Mouse (Mus musculus): Measurements from ENCODE around the gene Rln1. TPM values are rescaled to one million over a fixed set of nuclear protein-coding genes. Genes with fewer than 3 reads are reported as not detected.

Gene Rln1
- polyA plus RNA-seq, 1 experiment: 0.49 TPM

GRCm38 (mm10) chr19:29326822-29327552 is 7.5 kb downstream of the Rln1 start:
- no peak overlapping the region for H3K4me3 ChIP-seq (replicated peaks; ENCODE audit: insufficient read depth, low read depth, low read length)
- no peaks in the 10 kb centered on the region for H3K4me1 ChIP-seq (ENCODE audit: control insufficient read depth, insufficient read depth, low read length)
- TF ChIP-seq POLR2A (IDR thresholded peaks at IDR 0.05; ENCODE audit: borderline replicate concordance, insufficient read depth, low read length) (no peak), CTCF (IDR thresholded peaks at IDR 0.05; ENCODE audit: borderline replicate concordance, insufficient read depth, low read depth, low read length) (no peak)
- H3K27me3 ChIP-seq (ENCODE audit: control insufficient read depth, insufficient read depth, low read length): no peaks in the 10 kb centered on the region; the same call in 1 of the 2 replicates
- DNase-seq: no peak
- no peak overlapping the region for H3K27ac ChIP-seq (ENCODE audit: insufficient read depth, low read length)
- 58% methylated on average over 13 of the region's 13 CpGs for WGBS

- Histone ChIP-seq H3K4me1 (ENCODE audit: control insufficient read depth, insufficient read depth, low read length) (no peaks in the 10 kb centered on the region), H3K4me3 (replicated peaks; ENCODE audit: insufficient read depth, low read depth, low read length) (no peak overlapping the region), H3K27ac (ENCODE audit: insufficient read depth, low read length) (no peak overlapping the region), H3K27me3 (ENCODE audit: control insufficient read depth, insufficient read depth, low read length) (no peaks in the 10 kb centered on the region)
- 50% methylated on average over 4 of the region's 4 CpGs for WGBS
- DNase-seq: no peak
- no peak for TF ChIP-seq CTCF (IDR thresholded peaks at IDR 0.05; ENCODE audit: borderline replicate concordance, insufficient read depth, low read depth, low read length)
- no peak for TF ChIP-seq POLR2A (IDR thresholded peaks at IDR 0.05; ENCODE audit: borderline replicate concordance, insufficient read depth, low read length)
These were observed 8.1 kb downstream of the Rln1 start for GRCm38 (mm10) chr19:29326396-29326795.

GRCm38 (mm10) chr19:29325852-29326180 is 8.7 kb downstream of the Rln1 start:
- no peak for TF ChIP-seq POLR2A (IDR thresholded peaks at IDR 0.05; ENCODE audit: borderline replicate concordance, insufficient read depth, low read length)
- TF ChIP-seq CTCF (IDR thresholded peaks at IDR 0.05; ENCODE audit: borderline replicate concordance, insufficient read depth, low read depth, low read length): no peak
- 77% methylated on average over 9 of the region's 9 CpGs for WGBS
- DNase-seq: no peak
- H3K4me3 ChIP-seq (replicated peaks; ENCODE audit: insufficient read depth, low read depth, low read length): no peak overlapping the region
- no peak overlapping the region for H3K27ac ChIP-seq (ENCODE audit: insufficient read depth, low read length)
- H3K4me1 ChIP-seq (ENCODE audit: control insufficient read depth, insufficient read depth, low read length): no peaks in the 10 kb centered on the region
- H3K27me3 ChIP-seq (ENCODE audit: control insufficient read depth, insufficient read depth, low read length): no peaks in the 10 kb centered on the region

GRCm38 (mm10) chr19:29325053-29325851 is 9.2 kb downstream of the Rln1 start, which contains the start of gene Insl6:
Gene Insl6, minus strand, starts transcription at chr19:29325356.
- DNase-seq: peak; percentile 18 to 27
- H3K27me3 ChIP-seq (ENCODE audit: control insufficient read depth, insufficient read depth, low read length): no peaks in the 10 kb centered on the region
- TF ChIP-seq POLR2A (IDR thresholded peaks at IDR 0.05; ENCODE audit: borderline replicate concordance, insufficient read depth, low read length): no peak
- TF ChIP-seq CTCF (IDR thresholded peaks at IDR 0.05; ENCODE audit: borderline replicate concordance, insufficient read depth, low read depth, low read length): no peak
- H3K27ac ChIP-seq (ENCODE audit: insufficient read depth, low read length): no peak within 1 kb of the TSS
- peak within 1 kb of the TSS; percentile 52 for H3K4me3 ChIP-seq (replicated peaks; ENCODE audit: insufficient read depth, low read depth, low read length)
- 5% methylated on average over 31 of the region's 31 CpGs for WGBS
- no peaks in the 10 kb centered on the region for H3K4me1 ChIP-seq (ENCODE audit: control insufficient read depth, insufficient read depth, low read length)

- Histone ChIP-seq H3K27me3 (ENCODE audit: control insufficient read depth, insufficient read depth, low read length) (no peaks in the 10 kb centered on the region), H3K4me1 (ENCODE audit: control insufficient read depth, insufficient read depth, low read length) (no peaks in the 10 kb centered on the region), H3K27ac (ENCODE audit: insufficient read depth, low read length) (no peak overlapping the region), H3K4me3 (replicated peaks; ENCODE audit: insufficient read depth, low read depth, low read length) (no peak overlapping the region)
- WGBS: 83% methylated on average over 8 of the region's 8 CpGs
- TF ChIP-seq CTCF (IDR thresholded peaks at IDR 0.05; ENCODE audit: borderline replicate concordance, insufficient read depth, low read depth, low read length): no peak
- TF ChIP-seq POLR2A (IDR thresholded peaks at IDR 0.05; ENCODE audit: borderline replicate concordance, insufficient read depth, low read length): no peak
- no peak for DNase-seq
These were observed 10.9 kb downstream of the Rln1 start for GRCm38 (mm10) chr19:29323416-29324049.

- DNase-seq: no peak
- TF ChIP-seq CTCF (IDR thresholded peaks at IDR 0.05; ENCODE audit: borderline replicate concordance, insufficient read depth, low read depth, low read length) (no peak), POLR2A (IDR thresholded peaks at IDR 0.05; ENCODE audit: borderline replicate concordance, insufficient read depth, low read length) (no peak)
- H3K27me3 ChIP-seq (ENCODE audit: control insufficient read depth, insufficient read depth, low read length): no peaks in the 10 kb centered on the region; the same call in 1 of the 2 replicates
- no peaks in the 10 kb centered on the region for H3K4me1 ChIP-seq (ENCODE audit: control insufficient read depth, insufficient read depth, low read length)
- H3K4me3 ChIP-seq (replicated peaks; ENCODE audit: insufficient read depth, low read depth, low read length): no peak overlapping the region
- no peak overlapping the region for H3K27ac ChIP-seq (ENCODE audit: insufficient read depth, low read length)
- WGBS: 38% methylated on average over 7 of the region's 7 CpGs
These were observed 21.8 kb downstream of the Rln1 start for GRCm38 (mm10) chr19:29312661-29313060.

GRCm38 (mm10) chr19:29311791-29312190 is 22.7 kb downstream of the Rln1 start:
- no peak for DNase-seq
- WGBS: 86% methylated on average over 8 of the region's 8 CpGs

More at GRCm38 (mm10) chr19:29311791-29312190, 22.7 kb downstream of the Rln1 start:
- Histone ChIP-seq H3K4me3 (replicated peaks; ENCODE audit: insufficient read depth, low read depth, low read length) (no peak overlapping the region), H3K27me3 (ENCODE audit: control insufficient read depth, insufficient read depth, low read length) (no peaks in the 10 kb centered on the region), H3K4me1 (ENCODE audit: control insufficient read depth, insufficient read depth, low read length) (no peaks in the 10 kb centered on the region), H3K27ac (ENCODE audit: insufficient read depth, low read length) (no peak overlapping the region)
- TF ChIP-seq CTCF (IDR thresholded peaks at IDR 0.05; ENCODE audit: borderline replicate concordance, insufficient read depth, low read depth, low read length) (no peak), POLR2A (IDR thresholded peaks at IDR 0.05; ENCODE audit: borderline replicate concordance, insufficient read depth, low read length) (no peak)
